Mouse (Mus musculus) layer of hippocampus, adult 9-11 months (tissue): ENCODE measurements around the gene Cntn5.
A peak's percentile ranks its signal among the peaks of the same experiment; 100 is the strongest.
"Not testable (repeated sequence)": the region's sequence is repeated elsewhere in the genome, so short reads cannot be mapped to it uniquely, and the experiment has no call there.

Source experiments
- DNase-seq: peaks from one replicate; pipeline ENCODE4 v3.0.0; 2022

The Cntn5 gene

DNA sequence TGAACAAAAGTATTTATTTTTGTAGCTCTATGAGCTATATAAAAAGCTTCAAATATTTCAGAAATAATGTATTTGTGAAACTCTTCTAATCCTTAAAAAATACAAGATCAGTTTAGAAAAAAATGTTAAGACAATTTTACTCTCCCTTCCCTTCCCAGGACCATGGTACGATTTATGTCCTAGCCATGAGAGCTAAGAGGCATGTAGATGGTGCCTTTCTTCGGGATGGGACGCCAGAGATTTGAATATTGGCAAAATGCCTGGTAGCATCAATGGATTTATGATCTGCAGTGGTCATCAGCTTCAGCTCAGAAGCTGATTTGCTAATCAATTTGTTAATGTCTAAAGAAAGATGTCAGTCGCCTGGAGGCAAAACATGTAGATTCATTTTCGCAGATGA lies 258.6 kb downstream of the Cntn5 start:
- no peak for DNase-seq

GRCm38 (mm10) chr9:10645045-10645830 lies 259.3 kb downstream of the Cntn5 start:
- DNase-seq = no peak

DNA sequence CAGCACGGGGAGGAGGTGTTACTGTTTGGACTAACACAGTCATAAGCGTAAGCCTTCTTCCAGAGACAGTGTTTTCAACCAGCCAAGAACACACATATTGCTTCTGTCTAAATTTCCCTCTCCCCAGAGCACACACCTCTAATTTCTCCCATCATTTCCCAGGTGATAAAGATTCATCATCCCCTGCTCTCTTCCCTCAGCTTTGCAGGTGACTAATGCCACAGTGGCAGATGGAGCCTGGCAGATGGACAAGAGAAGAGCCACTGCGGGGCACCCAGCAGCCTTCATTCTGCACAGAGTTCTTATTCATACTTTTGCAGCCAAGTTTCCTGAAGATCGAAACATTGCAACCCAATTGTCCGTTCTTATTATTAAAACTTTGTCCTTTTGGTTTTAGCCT lies 286.5 kb downstream of the Cntn5 start:
- no peak for DNase-seq

- peak; percentile 4 for DNase-seq
These were observed 329.0 kb downstream of the Cntn5 start for GRCm38 (mm10) chr9:10575346-10576241.

- no peak for DNase-seq
These were observed 334.7 kb downstream of the Cntn5 start for GRCm38 (mm10) chr9:10569830-10570229.

- DNase-seq = not testable (repeated sequence)
These were observed 363.7 kb downstream of the Cntn5 start for GRCm38 (mm10) chr9:10540877-10541276.

DNA sequence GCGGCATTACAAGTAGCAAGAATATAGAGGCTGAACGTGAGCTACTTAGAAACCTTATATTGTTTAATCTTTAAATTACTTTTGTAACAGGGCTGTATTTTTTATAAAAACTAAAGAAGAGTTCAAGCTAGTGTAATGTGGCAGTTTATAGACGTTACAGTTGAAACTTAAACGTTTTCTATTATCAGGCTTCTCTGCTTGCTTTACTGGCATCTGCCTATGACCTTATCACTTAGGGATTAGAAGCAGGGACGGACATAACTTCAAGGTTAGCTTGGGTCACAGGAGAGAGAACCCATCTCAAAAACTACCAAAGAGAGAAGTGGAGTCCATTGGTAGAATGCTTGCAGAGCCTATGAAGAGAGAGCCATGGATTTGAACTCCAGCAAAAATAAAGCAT lies 372.3 kb downstream of the Cntn5 start:
- DNase-seq = no peak

- no peak for DNase-seq
These were observed 373.5 kb downstream of the Cntn5 start for GRCm38 (mm10) chr9:10531087-10531486.

- DNase-seq = no peak
These were observed 375.0 kb downstream of the Cntn5 start for GRCm38 (mm10) chr9:10529528-10529927.

- no peak for DNase-seq
These were observed 375.5 kb downstream of the Cntn5 start for GRCm38 (mm10) chr9:10529113-10529512.

- DNase-seq = no peak
These were observed 375.9 kb downstream of the Cntn5 start for GRCm38 (mm10) chr9:10528692-10529091.

GRCm38 (mm10) chr9:10525915-10526667 lies 378.5 kb downstream of the Cntn5 start:
- no peak for DNase-seq

GRCm38 (mm10) chr9:10522604-10523003 lies 382.0 kb downstream of the Cntn5 start:
- no peak for DNase-seq

- no peak for DNase-seq
These were observed 383.5 kb downstream of the Cntn5 start for GRCm38 (mm10) chr9:10521054-10521453.

DNA sequence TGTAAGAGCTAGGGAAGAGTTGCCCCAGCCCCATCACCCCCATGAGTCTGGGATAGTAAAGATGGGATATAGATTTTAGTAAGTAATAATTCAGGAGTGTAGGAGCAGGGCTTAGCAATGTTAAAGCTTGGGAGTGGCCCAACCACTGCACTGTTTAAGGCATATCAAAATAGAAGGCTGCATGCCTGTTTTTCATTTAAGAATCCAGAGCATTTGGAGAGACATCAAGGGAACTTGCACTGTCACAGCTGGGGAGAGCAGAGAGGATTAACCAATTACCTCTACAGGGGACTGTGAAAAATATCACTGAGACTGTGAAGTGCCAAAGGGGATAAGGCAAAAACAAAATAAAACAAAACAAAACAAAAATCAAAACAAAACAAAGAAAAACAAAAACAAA lies 412.3 kb downstream of the Cntn5 start:
- no peak for DNase-seq

DNA sequence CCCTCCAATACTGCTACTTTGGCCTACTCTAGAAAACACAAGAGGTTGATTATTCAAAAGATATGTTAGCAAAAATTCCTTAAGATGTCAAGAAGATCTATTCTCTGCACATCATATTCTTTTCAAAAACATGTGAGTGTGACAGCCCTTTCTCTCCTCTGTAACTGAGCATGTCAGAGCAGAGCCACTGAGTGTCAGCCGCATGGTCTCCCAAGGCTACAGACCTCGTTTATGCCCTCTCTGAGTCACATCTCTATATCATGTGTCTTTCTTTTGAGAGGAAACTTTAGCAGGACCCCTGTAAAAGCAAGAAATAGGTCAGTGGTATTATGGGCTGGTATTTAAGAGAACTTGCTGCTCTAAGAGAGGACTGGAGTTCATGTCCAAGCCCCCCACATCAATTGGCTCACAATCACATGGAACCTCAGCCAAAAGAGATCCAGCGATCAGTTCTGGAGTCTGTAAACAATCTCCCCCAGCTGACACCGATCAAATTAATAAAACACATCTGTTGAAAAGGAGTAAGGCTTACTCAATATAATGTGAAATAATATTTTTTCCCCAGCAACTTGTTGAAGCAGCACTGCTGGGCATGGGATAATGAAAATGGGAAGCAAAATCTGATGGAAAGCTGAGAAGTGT lies 433.0 kb downstream of the Cntn5 start:
- DNase-seq = no peak

DNA sequence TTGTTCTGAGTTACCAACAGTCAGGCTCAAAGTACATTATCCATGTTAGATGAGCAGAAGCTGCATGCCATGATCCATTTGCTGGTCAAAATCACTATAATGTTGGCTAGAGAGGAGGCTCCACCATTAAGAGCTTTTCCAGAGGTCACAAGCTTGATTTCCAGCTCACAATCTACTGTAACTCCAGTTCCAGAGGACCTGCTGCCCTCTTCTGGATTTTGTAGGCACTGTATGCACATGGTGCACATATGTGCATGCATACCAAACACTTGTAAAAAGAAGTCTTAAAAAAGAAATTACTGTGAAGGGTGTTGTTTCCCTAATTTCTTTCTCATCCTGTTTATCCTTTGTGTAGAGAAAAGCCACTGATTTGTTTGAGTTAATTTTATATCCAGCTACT lies 439.8 kb downstream of the Cntn5 start:
- DNase-seq = no peak

- no peak for DNase-seq
These were observed 446.7 kb downstream of the Cntn5 start for GRCm38 (mm10) chr9:10457900-10458299.

DNA sequence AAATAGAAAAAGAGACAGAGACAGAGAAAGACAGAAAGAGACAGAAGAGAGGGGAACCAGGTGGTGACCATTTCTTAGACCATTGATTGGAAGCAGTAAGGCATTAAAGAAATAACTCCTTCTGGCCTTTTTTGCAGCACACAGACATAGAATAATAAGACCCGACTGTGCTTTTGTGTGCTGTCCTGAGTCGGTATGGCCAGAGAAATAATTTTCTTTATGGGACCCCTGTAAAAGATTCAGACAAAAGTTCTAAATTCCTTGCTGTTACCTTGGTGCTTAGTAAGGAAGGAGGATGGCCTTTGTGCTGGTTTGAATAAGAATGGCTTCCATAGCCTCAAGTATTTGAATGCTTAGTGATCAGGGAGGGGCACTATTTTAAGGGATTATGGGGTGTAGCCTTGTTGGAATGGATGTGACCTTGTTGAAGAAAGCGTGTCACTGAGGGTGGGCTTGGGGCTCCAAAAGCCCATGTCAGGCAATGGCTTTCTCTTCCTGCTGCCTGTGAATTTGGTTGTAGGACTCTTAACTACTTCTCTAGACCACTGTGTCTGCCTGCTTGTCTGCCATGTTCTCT lies 455.5 kb downstream of the Cntn5 start:
- no peak for DNase-seq

GRCm38 (mm10) chr9:10447220-10447837 lies 457.2 kb downstream of the Cntn5 start:
- DNase-seq = no peak

- DNase-seq = no peak
These were observed 492.5 kb downstream of the Cntn5 start for GRCm38 (mm10) chr9:10412075-10412474.

- DNase-seq = no peak
These were observed 504.5 kb downstream of the Cntn5 start for GRCm38 (mm10) chr9:10400099-10400498.
